Mouse (Mus musculus) myocyte (in vitro differentiated cells): Measurements from ENCODE around the gene Olfr630. TPM values are rescaled to one million over a fixed set of nuclear protein-coding genes. Genes with fewer than 3 reads are reported as not detected.

Source experiments
- H3K27me3 ChIP-seq: one replicate; pipeline ENCODE4 v1.6.1; 2011; ENCODE audit not compliant: control insufficient read depth, insufficient read depth, insufficient read length
- H3K36me3 ChIP-seq: one replicate; pipeline ENCODE4 v1.6.1; 2011; ENCODE audit not compliant: control insufficient read depth, insufficient read depth
- H3K4me2 ChIP-seq: one replicate; pipeline ENCODE4 v1.6.1; 2011; ENCODE audit warnings: low read depth, control low read depth
- H3K4me3 ChIP-seq: one replicate; pipeline ENCODE4 v1.5.1; 2011; ENCODE audit warnings: mild to moderate bottlenecking, control low read depth, moderate library complexity
- H3K79me2 ChIP-seq: one replicate; pipeline ENCODE4 v1.6.1; 2011; ENCODE audit not compliant: control insufficient read depth, insufficient read depth
- H3ac ChIP-seq: one replicate; pipeline ENCODE4 v1.6.1; 2011; ENCODE audit not compliant: control insufficient read depth, insufficient read length
- CEBPB ChIP-seq: IDR thresholded peaks from 2 replicates; pipeline ENCODE4 v1.6.1; 2011; ENCODE audit warnings: mild to moderate bottlenecking, moderate library complexity; ENCODE audit not compliant: poor library complexity, insufficient read depth, severe bottlenecking
- E2F4 ChIP-seq: IDR thresholded peaks from one replicate; pipeline ENCODE4 v1.6.1; 2011; ENCODE audit warnings: mild to moderate bottlenecking, control low read depth, moderate library complexity; ENCODE audit not compliant: insufficient read depth
- MAX ChIP-seq: IDR thresholded peaks from one replicate; pipeline ENCODE4 v1.6.1; 2011; ENCODE audit warnings: low read depth, mild to moderate bottlenecking, control low read depth
- MYOD1 ChIP-seq, 3 experiments: IDR thresholded peaks; one replicate each; pipeline ENCODE4 v1.6.1; 2011; ENCODE audit warnings: control low read depth in 2 of 3, low read depth in 2 of 3, mild to moderate bottlenecking in 2 of 3, moderate library complexity in 1 of 3; ENCODE audit not compliant: insufficient read length in 2 of 3, control insufficient read depth in 1 of 3
- MYOG ChIP-seq, 3 experiments: IDR thresholded peaks; one replicate each; pipeline ENCODE4 v1.6.1; 2011; ENCODE audit warnings: control low read depth in 2 of 3, low read depth in 2 of 3, mild to moderate bottlenecking in 2 of 3; ENCODE audit not compliant: insufficient read length in 2 of 3, control insufficient read depth in 1 of 3, insufficient read depth in 1 of 3
- POLR2A ChIP-seq: IDR thresholded peaks from one replicate; pipeline ENCODE4 v1.6.1; 2011; ENCODE audit warnings: low read depth, mild to moderate bottlenecking, control low read depth, moderate library complexity; ENCODE audit not compliant: insufficient read length
- POLR2AphosphoS2 ChIP-seq: IDR thresholded peaks from one replicate; pipeline ENCODE4 v1.6.1; 2011; ENCODE audit warnings: low read depth, control low read depth; ENCODE audit not compliant: insufficient read length
- REST ChIP-seq: IDR thresholded peaks from one replicate; pipeline ENCODE4 v1.6.1; 2011; ENCODE audit warnings: mild to moderate bottlenecking, control low read depth, moderate library complexity; ENCODE audit not compliant: insufficient read depth, insufficient read length
- SRF ChIP-seq: IDR thresholded peaks from one replicate; pipeline ENCODE4 v1.6.1; 2011; ENCODE audit warnings: low read depth; ENCODE audit not compliant: control insufficient read depth, insufficient read length
- TCF12 ChIP-seq: IDR thresholded peaks from one replicate; pipeline ENCODE4 v1.6.1; 2011; ENCODE audit warnings: mild to moderate bottlenecking, control low read depth; ENCODE audit not compliant: poor library complexity, insufficient read depth, severe bottlenecking
- TCF3 ChIP-seq: IDR thresholded peaks from one replicate; pipeline ENCODE4 v1.6.1; 2011; ENCODE audit warnings: low read depth, control low read depth; ENCODE audit not compliant: insufficient read length
- USF1 ChIP-seq: IDR thresholded peaks from one replicate; pipeline ENCODE4 v1.6.1; 2011; ENCODE audit warnings: low read depth, mild to moderate bottlenecking, control low read depth, moderate library complexity
- polyA plus RNA-seq: library from polyadenylated mRNA; unstranded; fragments of >200 nt; fragmentation: generic; extraction: Trizol; gene quantifications from one replicate; pipeline ENCODE4 v1.2.1, GENCODE M21; 2012; ENCODE audit warnings: missing spikeins

Gene Olfr630
- polyA plus RNA-seq, 1 experiment, result not detected

- no peak for TF ChIP-seq CEBPB
- TF ChIP-seq POLR2A, result no peak
- TF ChIP-seq SRF, result no peak
- TF ChIP-seq E2F4, result no peak
- no peak for TF ChIP-seq TCF3
- no peak for TF ChIP-seq POLR2AphosphoS2
- TF ChIP-seq MYOG (IDR thresholded peaks at IDR 0.05; ENCODE audit: control insufficient read depth in 1 of 3, insufficient read depth in 1 of 3, insufficient read length in 2 of 3, low read depth in 2 of 3), result no peak
- no peak for TF ChIP-seq MYOD1 (IDR thresholded peaks at IDR 0.05; ENCODE audit: control insufficient read depth in 1 of 3, insufficient read length in 2 of 3, low read depth in 2 of 3)
- no peak for TF ChIP-seq MAX
- no peak for TF ChIP-seq TCF12
- TF ChIP-seq REST, result no peak
- TF ChIP-seq USF1, result no peak
Measured at GRCm38 (mm10) chr7:103714371-103714770, 42.8 kb downstream of the Olfr630 start, which contains the start of gene Olfr243. TSS of gene Olfr243 (plus strand) at chr7:103714671.

GRCm38 (mm10) chr7:103712024-103712423, 45.1 kb downstream of the Olfr630 start:
- Histone ChIP-seq H3K79me2 (no peaks in the 10 kb centered on the region), H3K27me3 (no peaks in the 10 kb centered on the region), H3ac (no peak overlapping the region), H3K36me3 (no peaks in the 10 kb centered on the region), H3K4me2 (no peak overlapping the region), H3K4me3 (no peak overlapping the region)
- TF ChIP-seq SRF, result no peak
- no peak for TF ChIP-seq CEBPB

More at GRCm38 (mm10) chr7:103714371-103714770, 42.8 kb downstream of the Olfr630 start, which contains the start of gene Olfr243:
- Histone ChIP-seq H3K4me2 (no peak within 1 kb of the TSS), H3K36me3 (no peaks in the 10 kb centered on the region), H3K79me2 (no peaks in the 10 kb centered on the region), H3K27me3 (no peaks in the 10 kb centered on the region), H3K4me3 (no peak within 1 kb of the TSS), H3ac (no peak within 1 kb of the TSS)

Other genes with a start within 250 kb of the Olfr630 start
- not detected for gene Olfr610, start 245.2 kb downstream of the Olfr630 start, polyA plus RNA-seq
- not detected for gene Olfr611, start 236.5 kb downstream of the Olfr630 start, polyA plus RNA-seq
- gene Olfr612, start 214.6 kb downstream of the Olfr630 start, polyA plus RNA-seq, result not detected
- gene Olfr613, start 209.3 kb downstream of the Olfr630 start, polyA plus RNA-seq, result not detected
- not detected for gene Olfr615, start 201.3 kb downstream of the Olfr630 start, polyA plus RNA-seq
- not detected for gene Olfr616, start 188.2 kb downstream of the Olfr630 start, polyA plus RNA-seq
- gene Olfr617, start 184.3 kb downstream of the Olfr630 start, polyA plus RNA-seq, result not detected
- not detected for gene Olfr618, start 167.2 kb downstream of the Olfr630 start, polyA plus RNA-seq
- gene Olfr619, start 156.8 kb downstream of the Olfr630 start, polyA plus RNA-seq, result not detected
- not detected for gene Olfr620, start 144.8 kb downstream of the Olfr630 start, polyA plus RNA-seq
- not detected for gene Olfr622, start 114.6 kb downstream of the Olfr630 start, polyA plus RNA-seq
- not detected for gene Olfr623, start 93.6 kb downstream of the Olfr630 start, polyA plus RNA-seq
- not detected for gene Olfr624, start 86.1 kb downstream of the Olfr630 start, polyA plus RNA-seq
- not detected for gene Olfr625-ps1, start 74.6 kb downstream of the Olfr630 start, polyA plus RNA-seq
- gene Olfr243, start 42.7 kb downstream of the Olfr630 start, polyA plus RNA-seq, result not detected
- not detected for gene Olfr628, start 27.0 kb downstream of the Olfr630 start, polyA plus RNA-seq
- not detected for gene Olfr629, start 12.4 kb downstream of the Olfr630 start, polyA plus RNA-seq
- gene Olfr69, start 14.3 kb upstream of the Olfr630 start, polyA plus RNA-seq, result not detected
- not detected for gene Olfr68, start 22.4 kb upstream of the Olfr630 start, polyA plus RNA-seq
- not detected for gene Olfr67, start 34.5 kb upstream of the Olfr630 start, polyA plus RNA-seq
- not detected for gene Hbb-bt, start 56.7 kb upstream of the Olfr630 start, polyA plus RNA-seq
- not detected for gene Hbb-bs, start 70.8 kb upstream of the Olfr630 start, polyA plus RNA-seq
- not detected for gene Hbb-bh2, start 83.2 kb upstream of the Olfr630 start, polyA plus RNA-seq
- not detected for gene Hbb-bh1, start 85.8 kb upstream of the Olfr630 start, polyA plus RNA-seq
- not detected for gene Hbb-y, start 95.9 kb upstream of the Olfr630 start, polyA plus RNA-seq
- gene Olfr66, start 128.9 kb upstream of the Olfr630 start, polyA plus RNA-seq, result not detected
- not detected for gene Olfr64, start 137.2 kb upstream of the Olfr630 start, polyA plus RNA-seq
- gene Olfr65, start 146.2 kb upstream of the Olfr630 start, polyA plus RNA-seq, result not detected
- not detected for gene Olfr631, start 171.5 kb upstream of the Olfr630 start, polyA plus RNA-seq
- gene Olfr632, start 177.0 kb upstream of the Olfr630 start, polyA plus RNA-seq, result not detected
- gene Olfr633, start 187.1 kb upstream of the Olfr630 start, polyA plus RNA-seq, result not detected
- not detected for gene Olfr635, start 213.8 kb upstream of the Olfr630 start, polyA plus RNA-seq
- gene Olfr638, start 241.4 kb upstream of the Olfr630 start, polyA plus RNA-seq, result not detected